Mouse (Mus musculus) mouse embryonic stem cell (cell line): ENCODE results near the gene Ticam1.
"Not testable (repeated sequence)": the region's sequence is repeated elsewhere in the genome, so short reads cannot be mapped to it uniquely, and the experiment has no call there.

Experiments used
- in situ Hi-C, 2 experiments: fragments of 300-500 bp; cut with MboI; formaldehyde crosslinking; loops; 1 replicate in 1 of 2; 3 replicates in 1 of 2; pipeline ENCODE4 v1.14.3; 2019 to 2020; ENCODE audit warnings: low sequenced_read_pairs in 2 of 2, low pct_unique_long_range_greater_than_20kb in 1 of 2, mixed read lengths in 1 of 2; ENCODE audit not compliant: unreplicated experiment in 1 of 2

The Ticam1 gene

DNA sequence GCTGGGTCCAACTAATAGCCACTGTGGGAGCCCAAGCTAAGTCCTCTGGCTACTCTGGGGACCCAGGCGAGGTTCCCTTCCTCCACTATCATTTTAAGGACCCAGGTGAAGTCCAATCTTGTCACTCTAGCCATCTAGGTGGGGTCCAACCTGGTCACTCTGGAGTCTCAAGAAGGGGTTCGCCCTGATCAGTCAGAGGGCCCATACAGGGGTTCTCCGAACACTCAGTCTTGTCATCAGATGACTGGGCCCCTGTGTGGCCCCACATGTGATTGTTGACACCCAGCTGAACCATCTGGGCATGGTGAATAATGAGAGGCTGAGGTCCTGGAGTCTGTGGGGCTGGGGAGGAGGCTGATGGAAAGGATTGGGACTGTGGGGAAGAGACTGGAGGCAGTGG lies 6.8 kb downstream of the Ticam1 start:
- in situ Hi-C loops: no loop called here

DNA sequence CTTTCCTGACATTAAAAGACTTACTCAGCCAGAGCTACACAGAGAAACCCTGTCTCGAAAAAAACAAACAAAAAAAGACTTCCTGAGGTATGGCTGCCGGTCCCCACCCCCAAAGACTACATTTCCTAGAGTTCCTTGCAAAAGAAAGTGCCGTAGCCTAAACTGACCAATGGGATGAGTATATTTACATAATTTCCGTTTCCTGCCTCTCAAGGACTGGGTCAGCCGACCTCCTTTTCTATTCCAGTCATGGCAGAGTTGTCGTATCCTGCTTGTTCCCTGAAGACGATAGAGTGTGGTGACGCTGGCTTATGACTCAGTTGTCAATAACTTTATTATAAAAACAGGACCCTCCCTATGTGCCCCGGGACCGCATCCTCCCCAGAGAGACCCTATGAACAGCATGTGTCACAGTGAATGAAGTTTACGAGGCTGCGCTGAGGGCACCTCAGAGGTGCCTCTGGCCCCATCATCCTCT lies 7.4 kb downstream of the Ticam1 start:
- in situ Hi-C loops: no loop called here

DNA sequence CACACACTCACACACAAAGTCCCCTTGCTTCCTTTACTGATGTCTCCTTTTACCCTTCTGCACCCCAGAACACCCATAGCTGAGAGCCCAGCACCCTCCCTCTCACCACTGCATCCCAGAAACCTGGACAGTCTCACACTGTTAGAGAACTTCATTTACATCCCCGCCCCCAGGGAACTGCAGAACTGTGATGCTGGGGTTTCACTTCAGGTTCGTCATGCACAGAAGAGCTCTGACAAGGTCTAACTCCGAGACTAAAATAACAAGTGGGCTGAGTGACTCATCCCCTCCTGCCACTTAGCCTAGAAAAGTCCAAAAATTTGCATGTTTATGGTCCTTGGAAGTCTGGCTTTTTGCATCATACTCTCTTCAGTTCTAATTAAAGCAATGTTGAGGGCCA lies 10.3 kb downstream of the Ticam1 start:
- in situ Hi-C loops: no loop called here

DNA sequence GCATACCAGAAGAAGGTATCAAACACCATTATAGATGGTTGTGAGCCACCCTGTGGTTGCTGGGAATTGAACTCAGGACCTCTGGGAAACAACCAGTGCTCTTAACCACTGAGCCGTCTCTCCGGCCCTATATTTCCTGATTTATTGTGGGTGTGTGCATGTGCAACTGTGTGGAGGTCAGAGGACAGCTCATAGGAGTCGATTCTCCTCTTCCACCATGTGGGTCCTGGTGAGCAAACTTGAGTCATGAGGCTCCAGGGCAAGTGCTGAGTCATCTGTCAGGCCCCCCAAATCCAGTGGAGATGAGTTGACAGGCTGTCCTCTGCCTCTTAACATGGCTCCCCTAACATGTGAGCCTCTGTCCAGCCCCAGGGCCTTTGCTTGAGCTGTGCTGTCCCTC lies 10.7 kb downstream of the Ticam1 start:
- in situ Hi-C loops: no loop called here

DNA sequence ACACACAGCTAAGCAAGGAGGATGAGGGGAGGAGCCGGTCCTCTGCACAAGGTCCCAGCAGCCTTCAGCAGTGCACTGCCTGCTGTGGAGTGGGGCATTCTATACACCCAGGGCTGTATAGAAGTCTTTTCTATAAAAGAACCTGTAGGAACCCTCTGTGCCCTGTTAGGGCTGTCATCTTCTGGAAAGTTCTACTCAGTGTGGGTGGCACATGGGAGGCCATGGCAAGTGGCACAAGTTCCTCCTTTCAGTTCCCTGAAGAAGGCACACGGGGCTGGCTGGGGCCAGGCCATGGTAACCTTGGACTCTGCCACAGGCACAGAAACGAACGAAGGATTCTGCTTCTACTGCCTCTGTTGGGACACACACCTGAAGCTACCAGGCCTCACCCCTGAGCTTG lies 11.6 kb downstream of the Ticam1 start:
- in situ Hi-C loops: no loop called here

DNA sequence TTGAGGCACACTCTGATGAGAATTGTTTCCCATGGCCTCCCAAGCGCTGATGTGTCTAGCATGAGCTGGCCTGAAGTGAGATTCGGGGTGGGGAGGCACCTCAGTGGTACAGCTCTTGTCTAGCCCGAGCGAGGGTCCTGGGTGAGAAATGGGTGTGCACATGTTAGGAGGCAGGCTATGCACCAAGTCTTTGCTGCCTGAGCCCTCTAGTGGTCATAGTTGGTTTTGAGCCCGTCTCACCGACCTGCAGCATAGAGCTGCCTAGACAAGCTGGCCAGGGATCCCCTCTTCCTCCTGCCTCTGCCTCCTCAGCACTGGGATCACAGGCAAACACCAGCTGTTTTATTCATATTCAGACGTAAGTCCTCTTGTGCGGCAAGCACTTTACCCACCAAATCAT lies 12.6 kb downstream of the Ticam1 start:
- in situ Hi-C loops: no loop called here

DNA sequence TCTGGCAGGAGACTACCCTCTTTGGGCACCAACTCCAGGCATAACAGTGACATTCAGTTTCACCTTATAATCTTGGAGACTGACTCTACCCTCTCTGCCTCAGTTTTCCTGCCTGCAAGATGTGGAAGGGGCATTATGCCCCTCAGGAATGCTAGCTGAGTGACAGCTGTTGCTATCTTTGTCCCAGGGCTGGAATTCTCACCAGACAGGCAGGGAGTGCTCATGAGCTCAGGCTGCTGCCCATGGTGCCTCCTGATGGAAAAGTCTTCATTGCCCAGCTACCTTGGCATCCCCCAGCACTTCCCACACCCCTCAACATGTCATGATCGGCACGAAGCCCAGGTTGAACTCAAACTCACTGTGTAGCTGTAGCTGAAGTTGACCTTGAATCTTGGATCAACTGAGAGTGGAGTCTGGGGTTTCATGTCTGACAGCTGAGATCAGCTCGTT lies 13.9 kb downstream of the Ticam1 start:
- in situ Hi-C loops: no loop called here

DNA sequence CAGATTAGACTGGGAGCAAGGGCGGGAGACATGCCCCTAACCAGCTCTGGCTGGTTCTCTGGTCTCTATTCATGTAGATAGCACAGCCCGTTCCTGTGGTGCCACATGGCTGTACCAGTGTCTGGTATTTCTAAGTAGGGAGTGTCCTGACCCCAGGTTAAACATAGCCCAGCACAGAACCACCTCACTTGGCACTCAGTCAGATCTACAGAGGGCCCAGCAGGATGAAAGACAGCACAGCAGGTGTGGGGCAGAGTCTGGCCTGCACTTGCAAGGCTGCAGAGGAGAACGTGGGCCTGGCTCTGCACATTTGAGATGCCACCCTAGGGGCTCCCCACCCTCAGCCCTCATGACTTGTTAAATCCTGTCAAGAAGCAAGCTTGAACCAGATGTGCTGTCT lies 15.4 kb downstream of the Ticam1 start:
- in situ Hi-C loops: no loop called here

DNA sequence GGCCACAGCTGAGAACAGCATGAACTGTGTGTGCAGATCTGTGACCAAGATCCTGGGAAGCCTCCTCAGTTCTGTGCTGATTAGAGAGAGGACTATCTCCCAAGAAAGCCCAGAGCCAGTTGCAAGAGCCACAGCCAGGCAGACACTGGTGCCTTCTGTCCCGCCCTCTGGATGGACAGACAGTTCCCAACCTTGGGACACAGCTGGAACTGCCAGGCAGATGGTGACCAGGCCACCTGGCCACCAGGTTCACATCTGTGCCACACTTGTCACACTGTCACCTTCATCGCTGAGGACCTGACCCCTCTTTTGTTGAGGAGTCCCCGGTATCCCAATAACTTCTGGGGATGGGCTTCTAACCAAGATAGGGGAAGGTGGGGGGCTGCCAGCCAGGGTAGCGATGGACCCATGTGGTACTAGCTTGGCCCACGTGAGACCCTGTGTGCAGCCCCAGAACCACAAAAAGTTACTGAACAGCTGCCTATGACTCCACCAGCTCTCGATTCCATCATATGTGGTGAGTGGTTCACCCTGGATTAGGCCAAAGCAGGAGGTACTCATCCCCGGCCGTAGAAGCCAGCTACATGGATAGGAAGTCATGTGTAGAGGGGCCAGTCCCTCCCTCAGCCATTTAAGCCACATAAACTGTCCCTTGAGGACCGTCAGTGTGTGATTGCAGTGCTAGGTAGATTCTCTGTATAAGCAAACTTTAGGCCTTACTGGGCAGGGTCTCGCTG lies 17.1 kb downstream of the Ticam1 start:
- in situ Hi-C loops: no loop called here

DNA sequence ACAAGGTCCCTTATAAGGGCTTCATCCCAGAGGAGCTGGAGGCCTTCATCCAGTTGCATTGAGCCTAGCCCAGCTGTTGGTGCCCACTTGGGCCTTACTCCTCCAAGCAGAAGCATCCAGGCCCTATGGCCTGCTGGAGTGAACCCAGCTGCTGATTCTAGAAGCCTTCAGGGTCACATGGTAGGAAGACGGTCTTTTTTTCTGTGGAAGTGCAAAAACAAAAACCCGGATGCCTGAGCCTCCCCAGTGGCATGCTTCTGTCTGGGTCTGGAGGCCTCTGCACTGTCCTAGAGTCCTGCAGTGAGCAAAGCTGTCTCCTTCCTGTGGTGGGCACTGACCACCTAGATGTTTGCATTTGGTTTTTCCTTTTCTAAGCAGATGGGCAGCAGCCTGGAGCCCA lies 17.8 kb downstream of the Ticam1 start:
- in situ Hi-C loops: not testable (repeated sequence)

DNA sequence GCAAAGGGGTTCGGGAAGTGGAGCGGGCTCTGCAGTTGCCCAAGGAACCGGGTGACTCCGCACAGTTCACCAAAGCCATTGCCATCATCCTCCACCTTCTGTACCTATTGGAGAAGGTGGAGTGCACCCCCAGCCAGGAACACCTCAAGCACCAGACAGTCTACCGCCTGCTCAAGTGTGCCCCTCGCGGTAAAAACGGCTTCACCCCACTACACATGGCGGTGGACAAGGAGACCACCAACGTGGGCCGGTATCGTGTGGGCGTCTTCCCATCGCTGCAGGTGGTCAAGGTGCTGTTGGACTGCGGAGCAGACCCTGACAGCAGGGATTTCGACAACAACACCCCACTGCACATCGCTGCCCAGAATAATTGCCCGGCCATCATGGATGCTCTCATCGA lies 18.3 kb downstream of the Ticam1 start:
- in situ Hi-C loops: not testable (repeated sequence)

DNA sequence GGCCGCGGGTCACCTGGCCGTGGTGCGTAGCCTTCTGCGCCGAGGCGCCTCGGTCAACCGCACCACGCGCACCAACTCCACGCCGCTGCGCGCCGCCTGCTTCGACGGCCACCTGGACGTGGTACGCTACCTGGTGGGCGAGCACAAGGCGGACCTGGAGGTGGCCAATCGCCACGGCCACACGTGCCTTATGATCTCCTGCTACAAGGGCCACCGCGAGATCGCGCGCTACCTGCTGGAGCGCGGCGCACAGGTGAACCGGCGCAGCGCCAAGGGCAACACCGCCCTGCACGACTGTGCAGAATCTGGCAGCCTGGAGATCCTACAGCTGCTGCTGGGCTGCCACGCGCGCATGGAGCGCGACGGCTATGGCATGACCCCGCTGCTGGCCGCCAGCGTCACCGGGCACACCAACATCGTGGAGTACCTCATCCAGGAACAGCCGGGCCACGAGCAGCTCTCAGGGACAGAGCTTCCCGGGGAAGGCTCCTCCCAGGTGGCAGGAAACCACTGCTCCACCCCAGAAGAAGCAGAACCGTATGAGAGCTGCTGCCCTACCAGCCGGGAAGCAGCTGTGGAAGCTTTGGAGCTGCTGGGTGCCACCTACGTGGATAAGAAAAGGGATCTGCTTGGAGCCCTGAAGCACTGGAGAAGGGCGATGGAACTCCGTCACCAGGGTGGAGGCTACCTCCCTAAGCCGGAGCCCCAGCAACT lies 19.2 kb downstream of the Ticam1 start:
- in situ Hi-C loops: no loop called here

DNA sequence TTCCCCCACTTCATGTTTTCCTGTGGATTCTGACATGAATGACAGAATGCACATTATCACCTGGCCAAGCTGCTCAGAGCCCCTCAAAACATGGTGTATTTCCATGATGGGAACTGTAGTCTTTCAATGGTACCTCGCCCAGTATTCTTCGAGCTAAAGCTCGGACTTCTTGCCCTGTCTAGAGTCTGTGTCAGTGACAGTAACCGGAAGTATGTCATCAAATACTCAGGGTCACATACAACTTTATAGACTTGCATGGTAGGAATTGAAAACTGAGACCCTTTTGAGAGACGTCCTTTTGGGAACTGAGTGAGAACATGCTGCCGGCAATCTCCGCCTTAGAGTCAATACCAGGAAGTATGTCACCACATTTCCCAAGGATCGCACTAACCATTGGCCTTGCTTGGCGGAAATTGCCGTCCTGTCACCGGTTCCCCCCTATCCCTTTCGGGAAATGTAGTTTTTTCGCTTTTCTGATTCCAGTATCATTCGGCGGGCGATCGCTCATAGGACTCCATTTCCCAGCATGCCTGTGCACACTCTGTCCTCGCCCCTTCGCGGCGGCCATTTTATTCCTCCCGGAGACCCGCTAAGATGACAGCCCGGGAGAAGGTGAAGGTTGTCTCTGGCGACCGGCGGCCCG lies 20.2 kb downstream of the Ticam1 start, which contains the start of gene Fem1a:
Gene Fem1a (plus strand): TSS at position 572 of the 643 bp plus-strand sequence.
- in situ Hi-C loops: no loop called here

DNA sequence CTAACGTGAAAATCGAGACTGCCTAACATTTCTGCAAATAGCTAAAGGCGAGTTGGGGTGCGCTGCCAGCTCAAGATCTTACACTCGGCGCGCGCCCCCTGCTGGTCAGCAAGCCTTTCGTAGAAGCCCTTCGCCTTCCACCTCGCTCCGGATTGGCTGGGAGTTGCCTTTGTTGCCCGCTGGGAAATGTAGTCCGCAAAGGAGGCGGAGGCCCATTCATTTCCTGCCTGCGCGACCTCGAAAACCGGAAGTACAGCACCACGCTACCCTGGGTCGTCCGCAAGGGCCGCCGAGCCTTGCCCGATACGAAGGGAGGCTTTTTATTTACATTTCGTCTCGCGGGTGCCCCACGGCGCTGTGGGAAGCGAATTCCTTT lies 20.7 kb downstream of the Ticam1 start:
- in situ Hi-C loops: no loop called here

DNA sequence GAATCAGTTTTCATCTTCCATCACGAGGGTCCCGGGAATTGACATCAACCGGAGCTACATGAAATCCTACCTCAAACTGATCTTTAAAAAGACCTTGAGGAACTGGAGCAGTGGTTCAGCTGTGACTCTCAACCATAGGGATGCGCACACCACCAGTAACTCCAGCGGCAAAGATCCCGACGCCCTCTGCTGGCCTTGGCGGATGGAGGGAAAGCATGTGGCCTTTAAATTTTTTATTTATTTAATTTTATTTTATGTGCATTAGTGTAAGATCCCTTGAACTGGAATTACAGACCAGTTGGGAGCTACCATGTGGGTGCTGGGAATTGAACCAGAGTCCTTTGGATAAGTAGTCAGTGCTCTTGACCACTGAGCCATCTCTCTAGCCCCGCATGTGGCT lies 21.2 kb downstream of the Ticam1 start:
- in situ Hi-C loops: no loop called here

DNA sequence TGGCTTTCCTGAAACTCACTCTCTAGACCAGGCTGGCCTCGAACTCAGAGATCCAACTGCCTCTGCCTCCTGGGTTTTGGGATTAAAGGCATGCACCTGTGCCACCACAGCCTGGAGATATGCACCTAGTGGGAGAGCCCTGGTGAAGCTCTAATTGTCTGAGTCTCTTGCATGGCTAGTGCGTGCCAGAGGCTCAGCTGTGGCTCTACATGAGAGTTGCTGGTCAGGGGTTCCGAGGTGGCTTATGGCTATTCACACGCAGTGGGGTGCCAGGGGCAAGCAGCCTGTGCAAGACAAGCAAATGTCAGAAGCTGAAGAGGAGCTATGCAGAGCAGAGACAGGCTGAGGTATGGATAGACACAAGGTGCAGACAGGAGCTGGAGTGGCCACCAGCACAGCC lies 21.9 kb downstream of the Ticam1 start:
- in situ Hi-C loops: no loop called here

DNA sequence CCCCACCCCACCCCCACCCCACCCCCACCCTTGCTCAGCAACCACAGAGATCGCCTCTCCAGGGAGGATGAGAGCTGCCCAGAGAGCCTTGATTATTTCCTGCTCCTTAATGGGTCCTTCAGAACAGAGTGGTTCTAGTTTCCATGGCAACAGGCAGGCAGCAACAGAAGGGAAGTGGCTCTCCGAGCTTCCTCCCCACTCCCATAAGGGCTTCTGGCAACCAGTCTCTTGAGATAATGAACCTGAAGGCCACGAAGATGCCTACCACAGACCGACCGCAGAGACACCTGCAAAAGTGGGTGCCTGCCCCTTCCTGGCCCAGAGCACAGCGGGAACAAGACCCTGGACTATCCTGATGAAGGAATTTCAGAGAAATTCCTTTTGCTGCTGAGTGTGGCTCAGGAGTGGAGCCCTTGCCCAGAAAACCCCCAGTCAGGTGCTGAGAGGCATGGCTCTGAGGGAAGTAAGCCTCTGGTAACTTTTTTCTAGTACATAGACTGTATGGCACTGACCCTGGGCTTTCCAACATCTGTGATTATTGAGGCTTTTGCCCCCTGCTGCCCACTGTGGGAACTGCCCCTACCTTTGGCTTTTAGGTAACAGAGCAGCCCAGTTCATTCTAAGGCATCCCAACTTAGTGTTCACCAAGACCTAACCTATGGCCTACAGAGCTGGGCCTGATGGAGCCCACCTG lies 25.3 kb downstream of the Ticam1 start:
- in situ Hi-C loops: no loop called here

DNA sequence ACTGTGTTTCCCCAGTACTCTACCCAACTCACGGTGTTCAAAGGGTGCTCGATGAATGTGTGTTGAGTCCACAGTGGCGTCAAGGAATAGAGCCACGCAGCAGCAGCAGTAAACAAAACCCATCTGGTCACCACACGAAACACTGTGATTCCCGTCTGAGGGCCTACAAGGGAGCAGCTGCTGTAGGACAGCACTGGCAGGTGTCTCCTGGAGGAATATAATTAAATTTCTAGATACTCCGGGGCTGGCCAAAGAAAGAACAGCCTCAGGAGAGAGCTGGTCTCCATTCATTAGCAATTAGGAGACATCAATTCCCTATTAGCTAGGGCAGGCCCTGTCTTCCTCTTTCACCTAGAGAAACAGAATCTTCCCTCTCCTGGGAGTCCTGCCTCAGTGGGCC lies 31.0 kb downstream of the Ticam1 start:
- in situ Hi-C loops: no loop called here
